Mouse (Mus musculus): ENCODE measurements around the gene Gpr26.

Gpr26 gene

GRCm38 (mm10) chr7:132031940-132032531 is 65.8 kb downstream of the Gpr26 start:
- no peak for DNase-seq

All from cerebellum, adult 18-20 months (tissue).